Mouse (Mus musculus): Measurements from ENCODE around the gene Ireb2.

DNA sequence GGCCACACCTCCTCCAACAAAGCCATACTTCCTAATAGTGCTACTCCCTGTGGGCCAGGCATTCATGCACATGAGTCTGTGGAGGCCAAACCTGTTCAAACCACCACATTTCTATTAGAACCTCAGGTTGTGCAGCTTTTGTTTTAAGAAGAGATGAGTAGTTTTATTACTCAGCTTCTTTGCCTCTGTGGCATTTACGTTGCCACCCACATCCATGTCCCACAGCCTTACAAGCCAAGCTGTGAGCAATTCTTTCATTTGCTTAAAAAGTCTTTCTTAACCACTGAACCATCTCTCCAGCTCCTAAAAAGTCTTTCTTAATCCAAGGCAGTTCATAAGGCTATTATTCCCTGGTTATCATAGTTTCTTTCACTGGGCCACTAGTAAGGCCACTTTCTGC lies 15.2 kb downstream of the Ireb2 start:
- no peak for TF ChIP-seq CTCF (conservative IDR thresholded peaks at IDR 0.05; ENCODE audit: insufficient read depth, insufficient read length, low read depth, low read length)
- TF ChIP-seq POLR2A (IDR thresholded peaks at IDR 0.05; ENCODE audit: low read depth, low read length) = no peak
